Mouse (Mus musculus): ENCODE measurements at regions not wholly inside any gene's neighbourhood (a gene's known extent, or its start where the extent isn't known, plus 50 kb on each side); places are given as distances from the start of the nearest gene placed in this dataset.

DNA sequence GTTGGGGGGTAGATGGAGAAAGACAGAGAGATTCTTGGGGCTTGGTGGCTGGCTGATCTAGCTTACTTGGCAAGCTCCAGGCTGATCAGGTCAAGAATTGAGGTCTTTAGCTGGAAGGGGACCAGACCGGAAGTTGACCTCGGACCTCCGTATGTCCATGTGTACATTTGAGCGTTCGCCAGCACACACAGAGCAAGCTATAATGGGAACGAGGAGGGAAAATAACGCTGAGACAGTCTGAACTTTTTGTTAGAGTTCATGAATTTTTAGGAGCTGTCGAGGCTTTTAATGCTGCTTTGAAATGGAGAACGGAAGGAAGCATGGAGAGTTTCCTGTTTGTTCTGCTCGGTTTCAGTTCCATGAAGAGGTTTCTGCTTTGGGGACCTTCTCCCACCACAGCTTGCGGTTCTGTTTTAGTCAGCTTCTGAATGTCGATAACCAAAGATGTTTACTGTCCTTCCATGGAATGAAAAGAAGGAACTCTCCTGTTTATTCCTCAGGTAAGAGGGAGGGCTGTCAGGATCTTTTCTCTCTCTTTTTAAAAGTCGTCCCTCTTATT, 226.0 kb upstream of the Pkn2 start:
- no peaks in the 10 kb centered on the region for H3K36me3 ChIP-seq (ENCODE audit: control insufficient read depth in 1 of 2, insufficient read depth in 2 of 2, low read length in 2 of 2)
- H3K27ac ChIP-seq (ENCODE audit: control insufficient read depth, low read depth, low read length), result no peak overlapping the region
- no peaks in the 10 kb centered on the region for H3K4me1 ChIP-seq (ENCODE audit: control insufficient read depth in 1 of 2, insufficient read depth in 2 of 2, low read length in 2 of 2)
- TF ChIP-seq CHD1 (IDR thresholded peaks at IDR 0.05; ENCODE audit: low read depth, low read length) (no peak), E2F4 (IDR thresholded peaks at IDR 0.05; ENCODE audit: borderline replicate concordance, low read depth, low read length) (no peak), ETS1 (IDR thresholded peaks at IDR 0.05; ENCODE audit: low read depth, low read length) (no peak), SIN3A (IDR thresholded peaks at IDR 0.05; ENCODE audit: low read length) (no peak), GATA1 (IDR thresholded peaks at IDR 0.05; ENCODE audit: low read depth, low read length) (no peak), HCFC1 (IDR thresholded peaks at IDR 0.05; ENCODE audit: low read depth, low read length) (no peak), USF1 (IDR thresholded peaks at IDR 0.05; ENCODE audit: low read depth, low read length) (no peak), EP300 (IDR thresholded peaks at IDR 0.05; ENCODE audit: low read depth in 1 of 2, low read length in 2 of 2) (no peak), NRF1 (IDR thresholded peaks at IDR 0.05; ENCODE audit: insufficient read depth, low read depth, low read length, poor library complexity, severe bottlenecking) (no peak), GABPA (IDR thresholded peaks at IDR 0.05; ENCODE audit: low read depth, low read length) (no peak), POLR2A (IDR thresholded peaks at IDR 0.05; ENCODE audit: control insufficient read depth in 1 of 2, insufficient read depth in 1 of 2, low read depth in 1 of 2, low read length in 2 of 2, poor library complexity in 1 of 2) (no peak), POLR2AphosphoS5 (IDR thresholded peaks at IDR 0.05; ENCODE audit: borderline replicate concordance, low read depth, low read length) (no peak)
- no peaks in the 10 kb centered on the region for H3K79me2 ChIP-seq (ENCODE audit: control insufficient read depth, insufficient read depth, low read length, poor library complexity)
- no peaks in the 10 kb centered on the region for H3K9me3 ChIP-seq (replicated peaks; ENCODE audit: insufficient read depth, low read length)
- H3K27me3 ChIP-seq (ENCODE audit: control insufficient read depth in 1 of 2, insufficient read depth in 2 of 2, low read length in 2 of 2), result no peaks in the 10 kb centered on the region
- no peak for DNase-seq (ENCODE audit: low read depth, low spot score)
- H3K9ac ChIP-seq (ENCODE audit: control insufficient read depth, low read depth, low read length, poor library complexity, severe bottlenecking), result no peak overlapping the region
- H3K4me3 ChIP-seq (ENCODE audit: control insufficient read depth in 1 of 2, insufficient read depth in 1 of 2, low read depth in 2 of 2, low read length in 2 of 2), result no peak overlapping the region

DNA sequence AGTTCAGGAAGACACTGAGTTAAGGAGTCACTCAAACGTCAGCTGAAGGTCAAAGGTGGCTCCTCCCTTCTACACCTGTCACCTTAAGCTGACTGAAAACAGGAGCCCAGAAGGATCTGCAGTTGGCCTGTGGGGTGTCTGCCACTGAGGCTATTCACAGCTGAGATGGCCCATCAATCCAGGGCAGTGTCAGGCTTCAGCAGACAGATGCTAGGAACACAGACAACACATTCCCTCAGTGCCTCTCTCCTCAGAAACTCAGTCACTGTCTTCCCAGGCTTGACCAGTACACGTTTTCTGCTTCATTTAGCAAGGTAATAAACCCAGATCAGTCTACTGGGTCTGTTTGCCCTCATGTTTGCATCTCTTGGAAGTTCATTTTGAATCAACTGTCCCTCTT, 222.9 kb upstream of the Pkn2 start:
- H3K27me3 ChIP-seq (ENCODE audit: control insufficient read depth in 1 of 2, insufficient read depth in 2 of 2, low read length in 2 of 2), result no peaks in the 10 kb centered on the region
- DNase-seq (ENCODE audit: low read depth, low spot score), result no peak
- no peak overlapping the region for H3K27ac ChIP-seq (ENCODE audit: control insufficient read depth, low read depth, low read length)
- no peak overlapping the region for H3K4me3 ChIP-seq (ENCODE audit: control insufficient read depth in 1 of 2, insufficient read depth in 1 of 2, low read depth in 2 of 2, low read length in 2 of 2)
- H3K9ac ChIP-seq (ENCODE audit: control insufficient read depth, low read depth, low read length, poor library complexity, severe bottlenecking), result no peak overlapping the region
- H3K9me3 ChIP-seq (replicated peaks; ENCODE audit: insufficient read depth, low read length), result no peaks in the 10 kb centered on the region
- no peak for TF ChIP-seq CHD1 (IDR thresholded peaks at IDR 0.05; ENCODE audit: low read depth, low read length)
- TF ChIP-seq POLR2A (IDR thresholded peaks at IDR 0.05; ENCODE audit: control insufficient read depth in 1 of 2, insufficient read depth in 1 of 2, low read depth in 1 of 2, low read length in 2 of 2, poor library complexity in 1 of 2), result no peak
- no peak for TF ChIP-seq MAFK (IDR thresholded peaks at IDR 0.05; ENCODE audit: borderline replicate concordance, low read depth, low read length)
- TF ChIP-seq MAZ (IDR thresholded peaks at IDR 0.05; ENCODE audit: low read depth, low read length), result no peak
- no peak for TF ChIP-seq ETS1 (IDR thresholded peaks at IDR 0.05; ENCODE audit: low read depth, low read length)
- TF ChIP-seq HCFC1 (IDR thresholded peaks at IDR 0.05; ENCODE audit: low read depth, low read length), result no peak
- TF ChIP-seq ZKSCAN1 (IDR thresholded peaks at IDR 0.05; ENCODE audit: low read depth, low read length), result no peak
- no peak for TF ChIP-seq USF1 (IDR thresholded peaks at IDR 0.05; ENCODE audit: low read depth, low read length)
- no peak for TF ChIP-seq CTCF (IDR thresholded peaks at IDR 0.05 in 2 of 3, conservative IDR thresholded peaks at IDR 0.05 in 1 of 3; ENCODE audit: control insufficient read depth in 1 of 3, insufficient read depth in 1 of 3, low read depth in 2 of 3, low read length in 3 of 3, poor library complexity in 1 of 3, severe bottlenecking in 1 of 3)
- TF ChIP-seq SMC3 (IDR thresholded peaks at IDR 0.05; ENCODE audit: low read depth, low read length), result no peak
- TF ChIP-seq MXI1 (IDR thresholded peaks at IDR 0.05; ENCODE audit: low read depth, low read length), result no peak
- TF ChIP-seq TAL1 (IDR thresholded peaks at IDR 0.05; ENCODE audit: low read length), result no peak
- no peak for TF ChIP-seq ZMIZ1 (IDR thresholded peaks at IDR 0.05; ENCODE audit: low read depth, low read length)
- TF ChIP-seq MYB (IDR thresholded peaks at IDR 0.05; ENCODE audit: low read depth, low read length), result no peak
- TF ChIP-seq SIN3A (IDR thresholded peaks at IDR 0.05; ENCODE audit: low read length), result no peak
- no peaks in the 10 kb centered on the region for H3K4me1 ChIP-seq (ENCODE audit: control insufficient read depth in 1 of 2, insufficient read depth in 2 of 2, low read length in 2 of 2)
- H3K79me2 ChIP-seq (ENCODE audit: control insufficient read depth, insufficient read depth, low read length, poor library complexity), result no peaks in the 10 kb centered on the region
- no peaks in the 10 kb centered on the region for H3K36me3 ChIP-seq (ENCODE audit: control insufficient read depth in 1 of 2, insufficient read depth in 2 of 2, low read length in 2 of 2)
